Mouse (Mus musculus): Measurements from ENCODE around the gene Osbp2.

DNA sequence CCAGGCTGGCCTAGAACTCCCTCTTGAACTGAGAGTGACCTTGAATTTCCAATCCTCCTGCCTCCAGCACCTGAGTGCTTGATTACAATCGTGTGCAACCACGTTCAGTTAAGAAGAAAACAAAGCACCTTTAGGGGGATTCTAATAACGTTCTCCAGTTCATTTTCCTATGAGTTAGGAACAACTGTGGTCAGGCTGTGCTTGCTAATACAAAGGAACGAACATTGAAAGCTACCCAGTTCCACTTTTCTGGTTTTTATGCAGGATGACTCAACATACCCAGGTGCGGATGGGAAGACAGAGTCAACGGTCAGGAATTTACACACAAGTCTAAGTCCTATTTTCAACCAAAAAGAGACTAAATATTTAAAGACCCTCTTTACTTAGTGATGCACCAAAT, 30.3 kb upstream of the Osbp2 start:
- TF ChIP-seq GATA1 (IDR thresholded peaks at IDR 0.05; ENCODE audit: borderline replicate concordance, low read length) = no peak
- no peak for TF ChIP-seq FLI1 (IDR thresholded peaks at IDR 0.05; ENCODE audit: low read length)
